Mouse (Mus musculus) olfactory bulb, adult 2 months (tissue): ENCODE measurements around the gene Vamp2. TPM values are rescaled to one million over a fixed set of nuclear protein-coding genes. Genes with fewer than 3 reads are reported as not detected.

Experiments
- H3K27ac ChIP-seq: fragments of 200-500 bp; 2 replicates; pipeline ENCODE4 v1.5.1; 2012; ENCODE audit warnings: low read depth, low read length; ENCODE audit not compliant: insufficient read depth
- H3K4me1 ChIP-seq: fragments of 200-500 bp; 2 replicates; pipeline ENCODE4 v1.6.1; 2012; ENCODE audit warnings: low read length; ENCODE audit not compliant: control insufficient read depth, insufficient read depth
- H3K4me3 ChIP-seq: fragments of 200-500 bp; 2 replicates; pipeline ENCODE4 v1.5.1; 2012; ENCODE audit warnings: mild to moderate bottlenecking, low read depth, low read length, moderate library complexity; ENCODE audit not compliant: insufficient read depth
- CTCF ChIP-seq: fragments of 200-500 bp; IDR thresholded peaks from 2 replicates; pipeline ENCODE4 v1.5.1; 2012; ENCODE audit warnings: low read depth, mild to moderate bottlenecking, low read length, moderate library complexity; ENCODE audit not compliant: insufficient read depth
- POLR2A ChIP-seq: fragments of 200-500 bp; IDR thresholded peaks from 2 replicates; pipeline ENCODE4 v1.6.1; 2012; ENCODE audit warnings: mild to moderate bottlenecking, low read depth, low read length, moderate library complexity; ENCODE audit not compliant: insufficient read depth
- WGBS: fragments of 180-500 bp; shearing (Covaris S2); methylation state at CpG from one replicate; pipeline ENCODE4 v1.1.7; 2018; 5-methylcytosine and 5-hydroxymethylcytosine counted together
- polyA plus RNA-seq: library from polyadenylated mRNA; stranded (reverse); fragments of >200 nt; gene quantifications from 2 replicates; pipeline ENCODE4 v1.2.4, GENCODE M21; 2012; ENCODE audit warnings: low replicate concordance; ENCODE audit not compliant: missing spikeins, insufficient read depth, insufficient read length

The Vamp2 gene
- polyA plus RNA-seq, 1 experiment = 348 TPM

- H3K4me1 ChIP-seq = peaks cover 23% of the 10 kb centered on the region
- TF ChIP-seq CTCF = no peak
- no peak for TF ChIP-seq POLR2A
- H3K27ac ChIP-seq = no peak overlapping the region
- 2% methylated on average over 31 of the region's 32 CpGs for WGBS
- peak overlapping the region; percentile 78 for H3K4me3 ChIP-seq
Measured at GRCm38 (mm10) chr11:69121741-69122335, 33.5 kb downstream of the Vamp2 start.

- peaks cover 25% of the 10 kb centered on the region for H3K4me1 ChIP-seq
- TF ChIP-seq CTCF = peak; percentile 72
- TF ChIP-seq POLR2A = no peak
- under 1% methylated on average over 59 of the region's 66 CpGs for WGBS
- H3K4me3 ChIP-seq = peak within 1 kb of the TSS; percentile 78
- no peak within 1 kb of the TSS; the same call in none of the 2 replicates for H3K27ac ChIP-seq
Measured at GRCm38 (mm10) chr11:69122336-69122951, 34.2 kb downstream of the Vamp2 start, which contains the start of gene 9130213A22Rik. 9130213A22Rik (minus strand) TSS chr11:69122589.

GRCm38 (mm10) chr11:69123056-69123692 is 34.9 kb downstream of the Vamp2 start:
- peak overlapping the region; percentile 78 for H3K4me3 ChIP-seq
- no peak for TF ChIP-seq CTCF
- no peak for TF ChIP-seq POLR2A
- H3K4me1 ChIP-seq = peaks cover 25% of the 10 kb centered on the region
- WGBS = 2% methylated on average over 29 of the region's 29 CpGs
- H3K27ac ChIP-seq = peak overlapping the region; percentile 86

- H3K4me3 ChIP-seq = peak overlapping the region; percentile 78
- peak overlapping the region; percentile 86 for H3K27ac ChIP-seq
- WGBS = under 1% methylated on average over 31 of the region's 31 CpGs
- H3K4me1 ChIP-seq = peaks cover 23% of the 10 kb centered on the region
- TF ChIP-seq POLR2A (no peak), CTCF (no peak)
Measured at GRCm38 (mm10) chr11:69123693-69124497, 35.6 kb downstream of the Vamp2 start.

GRCm38 (mm10) chr11:69124498-69124847 is 36.2 kb downstream of the Vamp2 start:
- 0% methylated on average over 3 of the region's 3 CpGs for WGBS
- no peak overlapping the region for H3K4me3 ChIP-seq
- TF ChIP-seq CTCF (no peak), POLR2A (no peak)
- no peak overlapping the region for H3K27ac ChIP-seq
- peaks cover 20% of the 10 kb centered on the region for H3K4me1 ChIP-seq

GRCm38 (mm10) chr11:69125041-69125851 is 37.0 kb downstream of the Vamp2 start:
- H3K4me3 ChIP-seq = peak overlapping the region; percentile 73
- WGBS = under 1% methylated on average over 24 of the region's 24 CpGs
- peaks cover 18% of the 10 kb centered on the region for H3K4me1 ChIP-seq
- no peak for TF ChIP-seq POLR2A
- TF ChIP-seq CTCF = peak; percentile 54
- peak overlapping the region; percentile 40 for H3K27ac ChIP-seq

GRCm38 (mm10) chr11:69125852-69125918 is 37.4 kb downstream of the Vamp2 start, which contains the start of gene Aloxe3:
Aloxe3 (plus strand) TSS chr11:69125896.
- H3K27ac ChIP-seq = peak within 1 kb of the TSS; percentile 40
- peaks cover 15% of the 10 kb centered on the region for H3K4me1 ChIP-seq
- WGBS = 0% methylated on average over 3 of the region's 3 CpGs
- H3K4me3 ChIP-seq = peak within 1 kb of the TSS; percentile 73
- TF ChIP-seq POLR2A = no peak
- no peak for TF ChIP-seq CTCF

GRCm38 (mm10) chr11:69125919-69126705 is 37.8 kb downstream of the Vamp2 start:
- Histone ChIP-seq H3K4me1 (peaks cover 11% of the 10 kb centered on the region; the same call in 1 of the 2 replicates), H3K27ac (peak overlapping the region; percentile 40; the same call in 1 of the 2 replicates), H3K4me3 (peak overlapping the region; percentile 73)
- WGBS = 18% methylated on average over 20 of the region's 20 CpGs
- no peak for TF ChIP-seq CTCF
- TF ChIP-seq POLR2A = no peak
